Mouse (Mus musculus) urinary bladder, postnatal 25 days (tissue): ENCODE measurements around the gene Hist1h3a.
"Not testable (repeated sequence)": the region's sequence is repeated elsewhere in the genome, so short reads cannot be mapped to it uniquely, and the experiment has no call there.

ENCODE experiments used
- DNase-seq: peaks from one replicate; pipeline ENCODE4 v3.0.0; 2022; ENCODE audit warnings: low spot score

Gene Hist1h3a

DNA sequence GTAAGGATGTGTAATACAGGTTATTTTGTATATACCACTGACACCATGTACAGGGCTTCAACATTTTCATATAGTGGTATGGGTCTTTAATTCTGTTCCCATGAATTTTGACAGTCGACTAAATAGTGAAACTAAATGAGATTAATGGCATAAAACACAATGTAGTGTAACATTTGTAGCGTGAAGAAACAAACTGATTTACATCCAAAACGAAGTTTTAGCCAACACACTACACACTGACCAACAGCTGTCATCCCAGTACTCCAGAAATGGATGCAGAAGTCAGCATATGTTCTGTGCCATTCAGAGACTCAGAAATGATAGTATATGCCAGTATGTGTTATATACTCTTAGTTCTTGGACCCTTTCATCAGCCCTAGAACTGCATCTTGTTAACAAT is 4.3 kb downstream of the Hist1h3a start:
- DNase-seq, result no peak

DNA sequence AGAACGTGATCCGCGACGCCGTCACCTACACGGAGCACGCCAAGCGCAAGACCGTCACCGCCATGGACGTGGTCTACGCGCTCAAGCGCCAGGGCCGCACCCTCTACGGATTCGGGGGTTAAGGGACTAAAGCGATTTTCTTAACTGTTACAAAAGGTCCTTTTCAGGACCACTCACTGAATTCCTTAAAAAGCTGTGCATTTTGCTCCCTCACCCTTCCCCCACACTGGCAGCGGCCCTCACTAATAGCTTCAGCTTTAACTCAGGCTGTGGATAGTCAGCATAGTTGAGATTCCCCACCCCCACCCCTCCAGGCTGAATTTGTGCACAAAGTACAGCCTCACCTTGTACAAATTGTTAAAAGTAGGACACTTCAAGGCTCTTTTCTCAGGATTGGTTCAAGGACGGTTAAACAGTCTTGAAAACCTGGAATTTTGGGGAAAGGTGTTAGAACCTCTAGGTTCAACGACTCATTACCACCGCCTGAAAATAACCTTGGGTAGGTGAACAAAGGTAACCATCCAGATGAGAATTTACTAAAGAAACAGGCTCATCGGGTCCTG is 4.9 kb downstream of the Hist1h3a start:
- no peak for DNase-seq

DNA sequence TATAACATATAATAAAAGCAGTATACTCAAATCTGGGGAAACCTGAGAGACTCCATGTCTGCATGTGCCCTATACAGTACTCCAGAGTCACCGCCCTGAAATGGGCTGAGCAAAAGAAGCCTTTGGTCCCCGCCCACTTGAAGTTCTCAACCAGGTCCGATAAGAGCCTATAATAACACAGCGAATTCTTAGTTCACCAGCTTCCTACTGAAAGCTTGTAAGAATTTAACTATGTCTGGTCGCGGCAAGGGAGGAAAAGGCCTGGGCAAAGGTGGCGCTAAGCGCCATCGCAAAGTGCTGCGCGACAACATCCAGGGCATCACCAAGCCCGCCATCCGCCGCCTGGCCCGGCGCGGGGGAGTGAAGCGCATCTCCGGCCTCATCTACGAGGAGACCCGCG is 5.4 kb downstream of the Hist1h3a start, which contains the start of gene Hist1h4b:
Gene Hist1h4b (plus strand): TSS at position 224 of the 400 bp plus-strand sequence.
- DNase-seq, result peak; percentile 79

DNA sequence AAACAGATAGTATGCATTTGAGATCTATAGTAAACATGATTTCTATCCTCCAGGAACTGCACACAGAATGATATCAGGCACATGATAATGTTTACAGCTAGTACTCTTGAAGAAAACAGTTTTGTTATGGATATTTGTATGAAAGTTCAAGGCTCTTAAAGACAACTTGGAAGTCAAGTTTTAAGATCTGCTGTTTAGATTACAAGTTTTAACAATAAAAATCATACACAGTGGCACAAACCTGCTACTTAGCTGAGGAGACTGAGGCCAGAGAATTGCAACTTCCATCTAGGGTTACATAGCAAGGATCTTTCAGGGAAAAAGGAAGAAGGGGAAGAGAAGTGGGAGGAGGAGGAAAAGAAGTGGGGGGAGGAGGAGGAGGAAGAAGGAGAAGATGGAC is 7.2 kb downstream of the Hist1h3a start:
- DNase-seq, result no peak

DNA sequence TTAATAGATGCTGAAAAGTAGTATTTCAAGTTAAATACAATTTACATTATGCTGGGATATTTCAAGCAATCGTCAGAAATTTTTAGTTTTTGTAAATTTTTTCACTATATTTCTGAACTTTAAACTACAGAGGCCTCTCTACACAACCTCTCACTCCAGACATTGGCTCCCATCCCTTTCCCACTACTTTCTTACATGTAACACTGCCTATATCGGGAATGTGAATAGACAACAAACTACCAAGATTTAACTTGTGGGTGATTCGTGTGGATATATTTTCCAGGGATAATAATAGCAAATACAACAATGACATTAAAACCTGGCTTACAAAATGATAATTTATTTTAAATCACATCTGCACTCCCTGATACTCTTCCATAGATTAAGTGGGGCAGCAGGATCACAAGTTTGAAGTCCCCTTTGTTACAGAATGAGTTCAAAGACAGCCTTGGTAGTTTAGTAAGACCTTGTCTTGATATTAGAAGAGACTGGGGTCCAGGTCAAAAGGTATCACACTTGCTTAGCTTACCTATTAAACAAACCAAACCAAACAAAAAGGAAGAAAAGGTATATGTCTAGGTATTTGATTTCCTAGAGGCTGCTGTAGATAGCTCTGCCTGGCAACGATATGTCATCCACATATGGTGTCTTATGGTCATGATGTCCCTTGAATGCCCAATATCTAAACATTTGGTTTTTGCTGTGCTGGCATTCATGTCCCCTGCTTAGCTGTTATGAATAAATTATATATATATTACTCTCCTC is 8.7 kb downstream of the Hist1h3a start:
- no peak for DNase-seq

DNA sequence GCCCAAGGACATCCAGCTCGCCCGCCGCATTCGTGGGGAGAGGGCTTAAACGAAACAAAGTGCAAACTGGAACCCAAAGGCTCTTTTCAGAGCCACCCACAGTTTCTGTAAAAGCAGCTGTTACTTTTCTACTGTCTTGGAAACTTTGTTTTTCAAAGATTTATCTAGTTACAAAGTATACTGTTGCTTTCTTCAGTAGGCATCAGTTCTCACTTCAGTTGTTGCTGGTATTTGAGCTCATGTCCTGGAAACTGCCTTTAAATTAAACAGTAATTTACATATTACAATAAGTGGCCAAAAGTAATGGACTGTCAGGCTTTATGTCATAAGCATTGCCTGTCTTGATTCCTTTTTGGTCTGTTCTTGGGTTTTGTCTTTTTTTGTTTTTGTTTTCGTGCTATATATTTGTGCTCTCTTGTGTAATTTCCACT is 9.4 kb downstream of the Hist1h3a start:
- no peak for DNase-seq

DNA sequence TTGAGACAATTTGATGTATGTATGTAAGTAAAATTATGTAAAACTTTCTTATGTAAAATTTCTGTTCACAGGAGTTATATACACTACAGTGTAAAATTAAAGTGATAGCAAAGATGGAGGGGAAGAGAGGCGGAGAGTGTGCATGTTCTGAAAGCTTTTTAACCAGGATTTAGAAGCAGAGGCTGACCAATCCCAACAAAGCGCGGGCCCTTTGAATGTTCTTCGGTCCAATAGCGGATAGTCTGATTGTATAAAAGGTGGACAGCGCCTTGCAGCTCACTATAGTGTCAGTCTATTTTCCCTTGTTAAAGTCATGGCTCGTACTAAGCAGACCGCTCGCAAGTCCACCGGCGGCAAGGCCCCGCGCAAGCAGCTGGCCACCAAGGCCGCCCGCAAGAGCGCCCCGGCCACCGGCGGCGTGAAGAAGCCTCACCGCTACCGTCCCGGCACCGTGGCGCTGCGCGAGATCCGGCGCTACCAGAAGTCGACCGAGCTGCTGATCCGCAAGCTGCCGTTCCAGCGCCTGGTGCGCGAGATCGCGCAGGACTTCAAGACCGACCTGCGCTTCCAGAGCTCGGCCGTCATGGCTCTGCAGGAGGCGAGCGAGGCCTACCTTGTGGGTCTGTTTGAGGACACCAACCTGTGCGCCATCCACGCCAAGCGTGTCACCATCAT is 10.0 kb downstream of the Hist1h3a start, which contains the start of gene Hist1h3b:
Gene Hist1h3b (plus strand): TSS at position 201 of the 675 bp plus-strand sequence.
- peak; percentile 72 for DNase-seq

DNA sequence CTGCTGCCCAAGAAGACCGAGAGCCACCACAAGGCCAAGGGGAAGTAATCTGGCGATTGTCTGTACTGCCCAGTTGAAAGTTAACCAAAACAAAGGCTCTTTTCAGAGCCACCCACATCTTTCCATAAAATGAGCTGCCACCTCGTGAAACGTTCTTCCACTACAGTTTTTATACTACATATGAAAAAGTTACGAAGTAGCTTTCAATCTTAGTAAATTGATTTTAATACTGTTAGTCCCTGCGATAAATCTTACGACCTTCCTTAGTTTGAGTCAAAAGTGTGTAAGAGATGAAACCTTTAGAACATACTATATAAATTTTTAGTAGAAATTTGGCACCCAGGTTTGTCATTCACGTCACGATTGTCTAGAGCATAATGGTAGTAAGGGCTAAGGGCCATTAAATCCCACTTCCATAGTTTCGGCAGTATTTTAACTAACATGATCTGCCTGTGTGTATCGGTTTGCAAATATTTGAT is 10.7 kb downstream of the Hist1h3a start:
- DNase-seq, result no peak

DNA sequence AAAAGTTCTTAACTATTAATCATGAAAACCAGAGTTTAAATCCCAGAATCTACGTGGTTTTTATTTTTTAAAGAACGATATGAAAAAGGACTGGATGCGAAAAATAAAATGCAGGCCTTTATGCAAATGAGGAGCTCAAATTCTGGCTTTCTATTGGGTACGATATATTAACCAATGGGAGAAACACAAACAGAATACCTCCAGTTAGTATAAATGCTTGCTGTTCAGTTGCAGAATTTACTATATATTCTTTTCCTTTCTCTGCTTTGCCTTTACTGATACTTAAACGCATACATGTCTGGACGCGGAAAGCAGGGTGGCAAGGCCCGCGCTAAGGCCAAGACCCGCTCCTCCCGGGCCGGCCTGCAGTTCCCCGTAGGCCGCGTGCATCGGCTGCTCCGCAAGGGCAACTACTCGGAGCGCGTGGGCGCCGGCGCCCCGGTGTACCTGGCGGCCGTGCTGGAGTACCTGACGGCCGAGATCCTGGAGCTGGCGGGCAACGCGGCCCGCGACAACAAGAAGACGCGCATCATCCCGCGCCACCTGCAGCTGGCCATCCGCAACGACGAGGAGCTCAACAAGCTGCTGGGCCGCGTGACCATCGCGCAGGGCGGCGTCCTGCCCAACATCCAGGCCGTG is 11.2 kb downstream of the Hist1h3a start, which contains the start of gene Hist1h2ab:
Gene Hist1h2ab (plus strand): TSS at position 288 of the 639 bp plus-strand sequence.
- not testable (repeated sequence) for DNase-seq

DNA sequence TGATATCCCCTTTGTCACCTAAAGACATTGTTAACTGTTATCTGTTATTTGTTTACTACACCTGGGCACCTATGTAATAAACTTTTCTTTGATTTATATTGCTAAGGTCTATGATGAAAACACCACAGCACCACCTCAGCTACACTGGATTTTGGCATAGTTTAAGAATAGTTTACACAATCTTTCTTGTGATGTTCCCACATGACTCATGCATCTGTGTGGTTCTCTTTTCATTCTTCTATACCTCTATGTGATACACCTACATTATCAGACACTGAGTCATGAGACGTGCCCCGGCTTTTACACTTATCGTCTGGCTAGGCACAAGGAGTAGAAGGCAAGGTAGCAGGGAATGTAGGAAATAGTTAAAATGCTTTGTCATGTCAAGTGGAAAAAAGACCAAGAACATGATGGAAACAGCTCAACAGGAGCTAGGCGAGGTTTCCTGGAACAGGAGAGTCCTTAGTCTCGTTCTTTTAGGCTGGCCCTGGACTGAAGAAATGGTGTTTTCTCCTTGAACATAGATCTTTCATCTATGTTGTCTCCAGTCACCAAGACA is 12.5 kb downstream of the Hist1h3a start:
- no peak for DNase-seq

DNA sequence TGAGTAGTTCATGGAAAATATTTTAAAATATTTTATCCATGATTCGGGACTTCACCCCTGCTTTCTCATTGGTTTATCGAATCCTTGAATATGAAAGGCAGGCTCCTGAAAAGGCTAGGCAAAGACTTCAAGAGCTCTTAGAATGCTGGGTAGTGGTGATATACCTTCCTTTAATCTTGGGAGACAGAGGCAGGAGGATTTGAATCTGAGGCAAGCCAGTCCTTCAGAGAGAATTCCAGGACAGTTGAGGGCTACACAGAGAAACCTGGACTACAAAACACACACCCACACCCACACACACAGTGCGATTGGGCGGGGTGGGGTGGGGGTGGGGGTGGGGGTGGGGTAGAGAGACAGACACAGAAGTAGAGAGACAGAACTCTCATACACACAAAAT is 14.3 kb downstream of the Hist1h3a start:
- no peak for DNase-seq

DNA sequence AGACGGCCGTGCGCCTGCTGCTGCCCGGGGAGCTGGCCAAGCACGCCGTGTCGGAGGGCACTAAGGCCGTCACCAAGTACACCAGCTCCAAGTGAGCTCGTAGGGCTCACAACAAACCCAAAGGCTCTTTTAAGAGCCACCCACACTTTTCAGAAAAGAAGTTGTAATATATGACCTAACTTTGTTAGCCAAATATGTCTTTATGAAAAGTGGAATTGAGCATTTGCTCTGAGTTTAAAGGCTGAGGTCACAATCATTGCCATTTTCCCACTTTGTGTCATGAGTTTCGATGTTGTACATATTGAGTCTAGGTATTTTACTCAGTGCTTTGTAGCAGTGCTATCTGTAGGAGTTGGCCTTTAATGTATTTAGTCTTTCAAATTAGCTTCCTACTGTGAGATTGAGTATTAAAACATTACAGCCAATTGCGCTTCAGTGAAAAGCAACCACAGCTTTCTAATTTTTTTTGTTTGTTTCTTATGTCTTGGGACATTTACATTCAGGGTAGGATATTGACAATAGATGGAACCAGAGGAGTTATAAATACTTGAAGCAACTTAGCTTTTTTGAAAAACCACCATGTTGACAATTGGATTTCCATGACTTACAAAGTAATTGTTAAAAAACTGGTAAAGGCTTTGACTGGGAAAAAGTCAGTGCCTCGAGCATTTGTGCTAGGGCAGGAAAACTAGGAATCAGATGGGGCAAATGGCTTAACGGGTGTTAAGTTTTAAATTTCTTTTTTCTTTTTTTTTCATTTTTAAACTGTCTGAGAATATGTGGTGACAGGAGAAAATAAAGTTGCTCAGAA is 14.9 kb downstream of the Hist1h3a start:
- no peak for DNase-seq

DNA sequence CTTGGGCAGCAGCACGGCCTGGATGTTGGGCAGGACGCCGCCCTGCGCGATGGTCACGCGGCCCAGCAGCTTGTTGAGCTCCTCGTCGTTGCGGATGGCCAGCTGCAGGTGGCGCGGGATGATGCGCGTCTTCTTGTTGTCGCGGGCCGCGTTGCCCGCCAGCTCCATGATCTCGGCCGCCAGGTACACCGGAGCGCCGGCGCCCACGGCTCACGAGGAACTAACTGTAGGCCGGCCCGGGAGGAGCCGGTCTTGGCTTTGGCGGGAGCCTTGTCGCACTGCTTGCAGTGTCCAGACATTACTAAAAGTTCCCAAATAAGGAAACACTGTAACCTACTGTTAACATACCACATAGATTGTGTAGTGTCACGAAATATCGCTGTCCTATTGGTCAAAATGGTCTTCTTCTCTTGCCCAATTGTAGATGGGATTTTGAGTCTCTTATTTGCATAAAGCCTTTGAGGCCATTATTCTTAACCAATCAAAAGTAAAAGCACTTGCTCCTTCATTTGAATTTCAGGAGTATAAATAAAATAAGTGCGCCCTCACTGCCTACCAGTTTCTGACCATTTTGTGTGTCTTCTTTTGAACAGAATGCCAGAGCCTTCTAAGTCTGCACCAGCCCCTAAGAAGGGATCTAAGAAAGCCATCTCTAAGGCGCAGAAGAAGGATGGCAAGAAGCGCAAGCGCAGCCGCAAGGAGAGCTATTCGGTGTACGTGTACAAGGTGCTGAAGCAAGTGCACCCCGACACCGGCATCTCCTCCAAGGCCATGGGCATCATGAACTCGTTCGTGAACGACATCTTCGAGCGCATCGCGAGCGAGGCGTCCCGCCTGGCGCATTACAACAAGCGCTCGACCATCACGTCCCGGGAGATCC is 15.7 kb downstream of the Hist1h3a start, which contains the start of gene Hist1h2bb:
Gene Hist1h2bb (plus strand): TSS at position 534 of the 880 bp plus-strand sequence.
- peak; percentile 51 for DNase-seq

DNA sequence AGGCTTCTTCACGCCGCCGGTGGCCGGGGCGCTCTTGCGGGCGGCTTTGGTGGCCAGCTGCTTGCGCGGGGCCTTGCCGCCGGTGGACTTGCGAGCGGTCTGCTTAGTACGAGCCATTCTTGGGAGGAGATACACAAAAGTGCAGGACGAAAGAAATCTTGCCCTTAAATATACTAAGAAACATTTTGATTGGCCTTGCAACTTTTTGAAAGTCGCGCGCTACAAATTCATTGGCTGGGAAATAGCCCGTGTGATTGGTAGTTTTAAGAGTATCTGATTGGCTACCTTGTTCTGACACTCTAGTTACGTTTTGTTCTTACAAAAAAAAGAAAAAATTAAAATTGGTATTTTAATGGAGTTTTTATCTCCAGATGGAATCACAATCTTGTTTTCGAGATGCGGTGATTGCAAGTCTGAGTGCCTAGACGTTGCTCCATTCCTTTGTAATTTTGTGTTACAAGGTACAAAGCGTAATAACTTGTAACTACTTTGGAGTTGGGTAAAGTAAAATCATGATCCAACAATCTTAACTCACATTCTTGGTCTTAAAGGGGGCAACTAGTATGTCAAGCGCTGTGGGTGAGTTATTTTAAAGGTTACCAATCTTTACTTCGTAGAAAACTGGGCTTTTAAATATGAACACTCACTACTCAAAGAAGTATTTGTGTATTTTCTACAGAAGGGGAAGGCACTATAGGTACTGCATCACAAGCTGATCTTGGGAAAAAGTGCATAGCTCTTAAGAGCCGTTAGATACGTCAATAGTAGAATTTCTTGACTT is 16.6 kb downstream of the Hist1h3a start, which contains the start of gene Hist1h3c:
Gene Hist1h3c (minus strand): TSS at position 222 of the 781 bp plus-strand sequence.
- peak; percentile 69 for DNase-seq

DNA sequence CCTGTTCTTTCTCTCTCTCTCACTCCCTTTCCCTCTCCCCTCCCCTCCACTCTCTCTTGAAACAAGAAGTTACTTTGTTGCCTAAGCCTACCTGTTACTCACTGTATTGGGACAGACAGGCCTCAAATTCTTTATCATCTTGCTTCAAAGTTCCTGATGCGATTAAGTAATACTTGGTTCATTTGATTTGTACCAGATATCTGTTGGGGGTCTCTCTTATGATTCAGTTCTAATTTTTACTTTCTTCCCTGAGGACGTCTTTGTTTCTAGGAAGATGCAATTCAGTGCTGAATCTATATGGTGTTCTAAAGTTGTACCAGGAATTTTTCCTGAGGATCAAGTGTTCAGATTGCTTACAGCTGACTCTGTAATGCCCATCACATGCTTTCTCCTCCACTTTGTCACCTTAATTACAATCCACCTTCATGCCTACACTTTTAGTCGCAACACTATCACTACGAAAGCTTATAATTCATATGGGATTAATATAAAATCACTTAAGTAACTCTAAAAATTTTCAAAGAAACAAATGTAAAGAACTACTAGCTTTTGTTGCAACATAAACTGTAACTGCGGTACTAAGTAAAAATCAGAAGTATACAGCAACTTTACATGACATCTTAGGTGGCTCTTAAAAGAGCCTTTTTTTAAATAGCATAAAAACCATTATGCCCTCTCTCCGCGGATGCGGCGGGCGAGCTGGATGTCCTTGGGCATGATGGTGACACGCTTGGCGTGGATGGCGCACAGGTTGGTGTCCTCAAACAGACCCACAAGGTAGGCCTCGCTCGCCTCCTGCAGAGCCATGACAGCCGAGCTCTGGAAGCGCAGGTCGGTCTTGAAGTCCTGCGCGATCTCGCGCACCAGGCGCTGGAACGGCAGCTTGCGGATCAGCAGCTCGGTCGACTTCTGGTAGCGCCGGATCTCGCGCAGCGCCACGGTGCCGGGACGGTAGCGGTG is 17.5 kb downstream of the Hist1h3a start:
- DNase-seq, result no peak

DNA sequence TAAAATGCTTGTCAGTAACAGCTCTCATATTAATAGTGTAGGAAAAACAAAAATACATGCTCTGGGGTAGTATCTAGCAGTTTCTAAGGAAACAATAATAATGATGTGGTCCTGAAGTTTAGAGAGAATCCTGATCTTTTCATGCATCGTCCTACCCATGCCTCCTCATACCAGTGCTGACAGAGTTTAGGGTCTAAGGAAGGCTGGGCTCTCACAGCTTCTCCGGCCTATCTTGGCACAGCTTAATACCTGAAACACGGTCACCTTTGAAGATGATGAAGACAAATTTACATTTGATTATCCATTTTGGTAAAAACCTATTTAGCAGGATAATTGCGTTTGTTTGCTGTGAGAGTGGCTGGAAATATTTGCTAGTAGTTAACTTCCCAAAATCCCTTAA is 18.2 kb downstream of the Hist1h3a start:
- no peak for DNase-seq

DNA sequence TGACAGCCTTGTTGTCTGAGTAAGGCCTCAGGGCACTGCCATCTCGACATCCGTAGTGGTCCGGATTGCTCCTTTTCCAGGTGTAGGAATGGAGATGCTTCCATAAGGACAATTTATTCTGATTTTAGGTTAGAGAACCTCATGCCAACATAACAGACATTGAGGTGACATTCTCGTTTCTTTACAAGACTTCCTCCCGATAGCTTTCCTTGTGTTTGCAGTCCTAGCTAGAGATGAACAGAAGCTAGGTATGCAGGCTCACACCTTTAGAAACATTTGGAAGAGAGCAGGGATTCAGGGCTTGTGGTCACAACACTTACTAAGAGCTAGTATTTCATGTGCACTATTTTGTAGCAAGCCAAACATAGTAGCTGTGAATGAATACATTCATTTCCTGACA is 19.0 kb downstream of the Hist1h3a start:
- DNase-seq, result no peak

DNA sequence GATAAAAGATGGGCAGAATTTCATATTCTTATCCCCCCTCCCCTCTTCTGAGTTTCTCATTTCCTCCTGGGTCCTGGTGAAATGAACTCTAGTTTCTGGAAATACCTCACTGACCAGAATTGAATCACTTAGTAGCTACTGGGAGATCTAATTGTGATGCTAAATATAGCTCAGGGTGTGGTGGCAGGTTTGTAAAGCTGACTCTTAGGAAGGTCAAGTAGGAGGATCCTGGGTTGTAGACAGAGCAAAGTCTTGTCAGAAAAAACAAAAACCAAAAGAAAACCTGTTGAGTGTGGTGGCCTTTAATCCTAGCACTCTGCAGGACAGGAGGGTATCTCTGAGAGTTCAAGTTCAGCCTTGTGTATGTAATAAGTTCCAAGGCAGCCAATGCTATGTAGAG is 20.2 kb downstream of the Hist1h3a start:
- DNase-seq, result no peak
